Mouse (Mus musculus) megakaryocyte, adult 5-6 weeks (primary cell): ENCODE results near the gene Coq4. TPM values are rescaled to one million over a fixed set of nuclear protein-coding genes. Genes with fewer than 3 reads are reported as not detected.
"Not testable (repeated sequence)": the region's sequence is repeated elsewhere in the genome, so short reads cannot be mapped to it uniquely, and the experiment has no call there.

Experiments
- ATAC-seq: 2 replicates; pipeline ENCODE4 v1.8.0; 2016; ENCODE audit warnings: mild to moderate bottlenecking, inconsistent platforms; ENCODE audit not compliant: poor library complexity, severe bottlenecking
- total RNA-seq, 2 experiments: library from RNA; stranded (forward) in 1 of 2; stranded (reverse) in 1 of 2; fragments of 153-499, 151-499 nt in 1 of 2; fragments of 221-1000, 200-1000 nt in 1 of 2; gene quantifications; 2 replicates each; pipeline versions ENCODE4 v1.2.3 to v1.2.4; 2015 to 2017

Coq4 gene
- total RNA-seq (2015) (3.5 and 4.6 TPM in 2 replicates), total RNA-seq (2017) (1.5 and 2.9 TPM in 2 replicates)

GRCm38 (mm10) chr2:29787104-29787917, at the start of gene Coq4:
Gene Coq4 (plus strand): TSS chr2:29787493.
- ATAC-seq = peak; percentile 89

GRCm38 (mm10) chr2:29738799-29739198, 48.5 kb upstream of the Coq4 start:
- 0 out of 2 replicates have a peak, but pooled peaks have one; percentile 5 for ATAC-seq

- ATAC-seq = peak; percentile 96
Observed at GRCm38 (mm10) chr2:29739368-29739767, 47.9 kb upstream of the Coq4 start.

- ATAC-seq = no peak
Observed at GRCm38 (mm10) chr2:29741207-29741606, 46.1 kb upstream of the Coq4 start.

- no peak for ATAC-seq
Observed at GRCm38 (mm10) chr2:29744256-29744655, 43.0 kb upstream of the Coq4 start.

GRCm38 (mm10) chr2:29747188-29747782, 40.0 kb upstream of the Coq4 start:
- no peak for ATAC-seq

GRCm38 (mm10) chr2:29747852-29748251, 39.4 kb upstream of the Coq4 start:
- ATAC-seq = no peak

GRCm38 (mm10) chr2:29748499-29748898, 38.8 kb upstream of the Coq4 start:
- no peak for ATAC-seq

- ATAC-seq = no peak
Observed at GRCm38 (mm10) chr2:29751497-29751896, 35.8 kb upstream of the Coq4 start, which contains the start of gene Gm13420. Gene Gm13420 (minus strand): TSS chr2:29751685.

- ATAC-seq = no peak
Observed at GRCm38 (mm10) chr2:29752397-29752796, 34.9 kb upstream of the Coq4 start.

GRCm38 (mm10) chr2:29755693-29756092, 31.6 kb upstream of the Coq4 start:
- no peak for ATAC-seq

GRCm38 (mm10) chr2:29764831-29765230, 22.5 kb upstream of the Coq4 start:
- ATAC-seq = peak; percentile 99

GRCm38 (mm10) chr2:29767976-29768709, 19.1 kb upstream of the Coq4 start:
- ATAC-seq = no peak

GRCm38 (mm10) chr2:29768901-29769300, 18.4 kb upstream of the Coq4 start:
- ATAC-seq = no peak

- ATAC-seq = no peak
Observed at GRCm38 (mm10) chr2:29770162-29770561, 17.1 kb upstream of the Coq4 start.

- ATAC-seq = peak; percentile 88
Observed at GRCm38 (mm10) chr2:29771611-29772461, 15.5 kb upstream of the Coq4 start.

- ATAC-seq = peak; percentile 66
Observed at GRCm38 (mm10) chr2:29773323-29773722, 14.0 kb upstream of the Coq4 start.

GRCm38 (mm10) chr2:29781256-29781655, 6.0 kb upstream of the Coq4 start:
- ATAC-seq = not testable (repeated sequence)

GRCm38 (mm10) chr2:29784290-29784689, 3.0 kb upstream of the Coq4 start:
- no peak for ATAC-seq

GRCm38 (mm10) chr2:29787937-29788681, 816 bp downstream of the Coq4 start, which contains the start of gene Trub2:
Gene Trub2 (minus strand): TSS chr2:29788502.
- peak; percentile 92 for ATAC-seq
